Mouse (Mus musculus): Measurements from ENCODE around the gene Ctnna2. TPM values are rescaled to one million over a fixed set of nuclear protein-coding genes. Genes with fewer than 3 reads are reported as not detected.

Ctnna2 gene
- polyA plus RNA-seq, 2 experiments from 2014 or later: 0.13 TPM; not detected in 1

- ATAC-seq: no peak
Observed at GRCm38 (mm10) chr6:77578612-77579011, 400.9 kb downstream of the Ctnna2 start.

GRCm38 (mm10) chr6:77577585-77577984 is 401.9 kb downstream of the Ctnna2 start:
- ATAC-seq: no peak

- no peak for ATAC-seq
Observed at GRCm38 (mm10) chr6:77572614-77573013, 406.9 kb downstream of the Ctnna2 start.

- ATAC-seq: no peak
Observed at GRCm38 (mm10) chr6:77569851-77570250, 409.6 kb downstream of the Ctnna2 start.

GRCm38 (mm10) chr6:77556181-77556580 is 423.3 kb downstream of the Ctnna2 start:
- no peak for ATAC-seq

GRCm38 (mm10) chr6:77537055-77537807 is 442.3 kb downstream of the Ctnna2 start:
- ATAC-seq: no peak

- ATAC-seq: no peak
Observed at GRCm38 (mm10) chr6:77527636-77528035, 451.9 kb downstream of the Ctnna2 start.

DNA sequence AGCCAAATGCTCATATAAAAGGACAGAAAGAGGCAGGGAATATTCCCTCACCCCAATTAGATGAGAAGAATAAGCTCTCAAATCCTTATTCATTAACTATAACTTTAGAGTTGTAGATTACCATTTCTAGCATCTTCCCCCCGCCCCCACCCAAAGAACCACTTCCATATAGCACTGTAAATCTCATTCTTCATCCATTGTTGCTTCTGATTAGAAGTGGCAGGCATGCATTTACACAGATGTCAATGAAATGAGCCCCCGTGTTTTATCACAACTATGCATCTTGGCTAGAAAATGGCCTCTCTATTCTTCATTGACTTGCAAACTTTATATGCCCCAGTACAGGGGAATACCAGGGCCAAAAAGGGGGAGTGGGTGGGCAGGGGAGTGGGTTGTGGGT is 457.7 kb downstream of the Ctnna2 start:
- ATAC-seq: no peak

DNA sequence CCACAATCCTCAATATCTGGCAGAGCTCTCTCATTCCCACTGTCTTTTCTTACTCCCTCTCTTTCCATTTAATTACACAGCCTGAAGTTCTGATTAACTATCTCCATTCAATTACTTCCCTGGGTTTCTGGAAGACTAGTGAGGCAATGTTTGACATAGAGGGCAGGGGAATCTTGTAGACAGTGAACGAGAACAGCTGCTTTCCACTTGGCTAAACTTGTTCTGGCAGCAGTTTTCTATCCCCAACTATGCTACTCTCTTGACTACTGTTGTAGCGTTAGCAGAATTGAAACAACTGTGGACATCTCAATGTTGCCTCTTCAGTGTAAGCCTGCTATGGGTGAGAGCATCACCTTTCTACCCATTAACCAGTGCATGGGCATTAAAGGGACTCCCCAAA is 463.0 kb downstream of the Ctnna2 start:
- no peak for ATAC-seq

DNA sequence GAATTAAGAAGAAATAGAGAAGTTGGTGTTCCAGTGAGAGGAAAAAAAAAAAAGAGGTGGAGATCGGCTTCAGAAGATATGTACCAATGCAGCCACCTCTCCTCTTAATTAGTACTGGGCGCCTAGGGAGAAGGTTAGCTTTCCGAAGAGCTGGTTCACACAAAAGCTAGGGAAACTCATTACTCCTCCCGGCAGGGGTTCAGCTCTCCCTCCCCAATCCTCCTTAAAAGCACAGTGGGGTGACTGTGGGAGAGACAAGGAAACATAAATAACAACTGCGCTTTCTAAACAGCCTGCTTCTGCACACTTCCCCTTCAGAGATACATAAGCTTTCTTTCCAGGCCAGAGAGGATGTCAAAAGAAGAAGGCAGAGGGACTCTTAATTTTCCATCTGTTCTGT is 467.7 kb downstream of the Ctnna2 start:
- ATAC-seq: no peak

DNA sequence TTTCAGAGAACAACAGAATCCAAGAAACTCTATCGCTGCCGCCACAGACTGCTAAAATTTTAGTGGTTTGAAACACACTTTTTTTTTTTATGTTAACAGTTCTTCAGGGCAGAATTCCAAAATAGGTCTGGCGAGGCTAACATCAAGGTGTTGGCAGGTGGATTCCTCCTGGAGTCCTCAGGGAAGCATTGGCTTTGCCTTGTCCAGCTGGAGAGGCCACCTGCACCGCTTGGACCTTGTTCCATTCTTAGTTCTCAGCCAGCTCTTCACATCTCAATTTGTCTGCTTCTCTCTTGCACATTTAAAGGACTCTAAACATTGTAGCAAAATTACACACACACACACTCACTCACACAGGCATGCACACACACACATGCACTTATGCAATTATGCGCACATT is 487.8 kb downstream of the Ctnna2 start:
- ATAC-seq: no peak

GRCm38 (mm10) chr6:77486658-77487057 is 492.8 kb downstream of the Ctnna2 start:
- ATAC-seq: no peak

- ATAC-seq: no peak
Observed at GRCm38 (mm10) chr6:77482081-77482480, 497.4 kb downstream of the Ctnna2 start.

- no peak for ATAC-seq
Observed at GRCm38 (mm10) chr6:77475354-77475753, 504.1 kb downstream of the Ctnna2 start.

GRCm38 (mm10) chr6:77473256-77473655 is 506.2 kb downstream of the Ctnna2 start:
- ATAC-seq: no peak

DNA sequence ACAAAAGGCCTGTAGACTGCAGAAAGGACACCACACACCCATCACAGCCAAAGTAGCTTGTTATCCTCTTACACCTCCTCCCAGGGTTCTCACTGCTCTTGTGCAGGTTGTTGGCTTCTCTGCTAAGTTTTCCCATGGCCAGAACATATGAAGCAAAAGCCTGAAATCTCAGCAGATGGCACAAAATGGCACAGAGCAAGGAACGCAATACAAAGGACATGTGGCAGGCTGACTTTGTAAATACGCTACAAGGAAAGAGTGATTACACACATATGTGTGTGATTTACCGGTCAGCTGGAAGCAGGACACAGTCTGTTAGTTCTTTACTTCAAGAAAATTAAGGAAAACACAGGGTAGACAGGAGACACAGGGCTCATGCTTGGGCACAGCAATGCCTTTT is 511.4 kb downstream of the Ctnna2 start:
- ATAC-seq: no peak

- no peak for ATAC-seq
Observed at GRCm38 (mm10) chr6:77462737-77463136, 516.8 kb downstream of the Ctnna2 start.

DNA sequence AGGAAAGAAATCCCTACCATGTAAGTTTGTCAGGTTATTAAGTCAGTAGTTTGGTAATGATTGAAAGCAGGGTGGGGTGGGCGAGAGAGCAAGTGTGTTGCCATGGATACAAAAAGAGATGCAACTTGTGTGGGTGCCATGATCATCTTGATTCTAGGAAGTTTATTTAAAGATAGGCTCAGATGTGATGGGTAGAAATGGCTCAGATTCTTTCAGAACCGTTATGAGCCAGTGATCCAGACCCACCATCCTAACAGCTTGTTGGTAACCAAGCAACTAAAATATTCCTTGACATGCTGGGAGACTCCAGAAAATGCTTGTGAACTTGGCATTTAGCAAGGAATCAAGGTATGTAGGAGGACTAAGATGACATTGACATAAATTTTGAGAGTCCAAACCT is 521.6 kb downstream of the Ctnna2 start:
- ATAC-seq: no peak

DNA sequence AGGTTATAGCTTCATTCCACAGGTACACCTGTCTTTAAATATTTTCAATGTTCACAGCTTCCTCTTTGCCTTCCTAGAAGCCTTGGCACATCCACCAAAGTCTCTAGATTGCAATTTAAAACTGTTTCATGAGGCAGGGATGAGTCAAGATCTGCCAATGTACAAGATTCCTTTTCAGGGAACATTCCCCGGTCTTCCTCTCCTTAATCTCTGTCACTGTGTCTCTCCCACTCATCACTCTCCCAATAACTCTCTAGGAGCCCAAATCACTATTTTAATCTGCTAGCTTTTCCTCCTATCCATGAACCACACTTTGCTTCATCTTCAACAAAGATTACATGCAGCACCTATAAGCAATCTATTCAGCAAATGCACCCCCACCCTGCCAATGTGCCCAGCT is 532.6 kb downstream of the Ctnna2 start:
- no peak for ATAC-seq

- ATAC-seq: no peak
Observed at GRCm38 (mm10) chr6:77443906-77444305, 535.6 kb downstream of the Ctnna2 start.

- no peak for ATAC-seq
Observed at GRCm38 (mm10) chr6:77441051-77441450, 538.4 kb downstream of the Ctnna2 start.

DNA sequence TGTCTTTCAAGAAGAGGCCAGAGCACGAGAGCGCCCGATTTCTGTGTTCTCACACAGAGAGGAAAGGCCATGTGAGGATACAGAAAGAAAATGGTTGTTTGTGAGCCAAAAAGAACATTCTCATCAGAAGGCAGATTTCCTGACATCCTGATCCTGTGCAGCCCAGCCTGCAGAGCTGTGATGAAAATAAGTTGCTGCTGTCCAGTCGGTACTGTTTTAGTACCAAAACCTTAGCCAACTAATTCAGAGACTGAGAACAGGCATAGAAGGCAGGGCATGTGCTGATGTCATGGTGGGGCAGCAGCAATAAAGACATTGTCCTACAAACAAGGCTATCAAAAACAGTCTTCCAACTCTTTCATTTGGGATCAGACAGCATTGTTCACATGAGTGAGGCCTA is 549.1 kb downstream of the Ctnna2 start:
- ATAC-seq: no peak

- no peak for ATAC-seq
Observed at GRCm38 (mm10) chr6:77425746-77426145, 553.8 kb downstream of the Ctnna2 start.

DNA sequence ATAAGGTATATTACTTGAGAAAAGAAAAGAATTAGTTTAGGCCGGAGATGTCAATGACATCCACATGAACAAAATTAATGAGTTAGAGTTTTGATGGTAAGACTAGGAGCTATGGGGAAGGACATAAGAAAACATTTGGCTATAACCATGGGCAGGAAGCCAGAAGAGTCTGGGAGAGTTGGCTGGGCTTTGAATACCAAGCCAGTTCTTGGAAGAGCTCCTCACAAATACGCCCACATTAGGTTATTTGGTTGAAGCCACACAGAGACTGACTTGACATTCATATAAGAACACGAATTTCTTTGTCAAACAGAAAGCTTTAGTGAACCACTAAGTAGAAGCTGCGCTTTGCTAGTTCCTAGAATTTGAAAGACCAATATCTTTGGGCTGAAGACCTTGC is 554.7 kb downstream of the Ctnna2 start:
- ATAC-seq: no peak

GRCm38 (mm10) chr6:77421564-77422139 is 557.8 kb downstream of the Ctnna2 start:
- no peak for ATAC-seq
